7 mouse cellular contexts compared by ENCODE assay signal in genomic region chr13:55472132-55473022, GRCm38 (mm10). TPM values are rescaled to one million over a fixed set of nuclear protein-coding genes. Genes with fewer than 3 reads are reported as not detected.
DNase-seq lines count a peak whose midpoint lies in the region; ATAC-seq and TF ChIP-seq lines count a peak whose summit lies in the region.

No protein-coding gene starts in this region.

- no peak for TF ChIP-seq CTCF in E14TG2a.4 (conservative IDR thresholded peaks at IDR 0.05; ENCODE audit: low read length)

- peaks cover 16% of the 10 kb centered on the region for H3K36me3 ChIP-seq in E14TG2a.4 (ENCODE audit: insufficient read depth, low read length)
- H3K36me3 ChIP-seq in lung, embryonic 16.5 days (ENCODE audit: control insufficient read depth, insufficient read depth, low read length): peaks cover 10% of the 10 kb centered on the region

- peak overlapping the region; percentile 90 for H3K4me3 ChIP-seq in E14TG2a.4 (replicated peaks; ENCODE audit: low read length)
- H3K4me3 ChIP-seq in lung, embryonic 16.5 days (ENCODE audit: low read length): peak overlapping the region; percentile 59

- H3K9ac ChIP-seq in lung, embryonic 16.5 days (ENCODE audit: low read length): peak overlapping the region; percentile 63

- no peak overlapping the region for H3K27ac ChIP-seq in lung, embryonic 16.5 days (ENCODE audit: low read length)

- H3K4me1 ChIP-seq in E14TG2a.4 (replicated peaks; ENCODE audit: low read depth, low read length): peaks cover 37% of the 10 kb centered on the region
- peaks cover 8% of the 10 kb centered on the region for H3K4me1 ChIP-seq in lung, embryonic 16.5 days (replicated peaks; ENCODE audit: control insufficient read depth, insufficient read depth, low read length)

- WGBS in lung, embryonic 16.5 days: under 1% methylated on average over 92 of the region's 103 CpGs

- peak; percentile 43 for DNase-seq in 416B (ENCODE audit: low read depth)
- DNase-seq in cerebellum, adult 9-10 months: peak; percentile 62
- DNase-seq in kidney, postnatal 10 days: peak; percentile 78
- peak; percentile 87 for DNase-seq in right cerebral cortex, adult 18-20 months

- peak overlapping the region; percentile 97 for H3K4me2 ChIP-seq in lung, embryonic 16.5 days (ENCODE audit: low read depth, low read length)

- H3K9me3 ChIP-seq in E14TG2a.4 (ENCODE audit: low read length): no peaks in the 10 kb centered on the region
- no peaks in the 10 kb centered on the region for H3K9me3 ChIP-seq in lung, embryonic 16.5 days (ENCODE audit: control insufficient read depth, low read length)

- peak; percentile 29 for ATAC-seq in granulocyte monocyte progenitor cell, adult 5-6 weeks (replicated peaks; ENCODE audit: poor library complexity, severe bottlenecking)
- ATAC-seq in lung, embryonic 16.5 days (ENCODE audit: low read depth): peak; percentile 60

- H3K27me3 ChIP-seq in E14TG2a.4 (ENCODE audit: insufficient read depth, low read length): peaks cover 94% of the 10 kb centered on the region
- peaks cover 3% of the 10 kb centered on the region; the same call in 1 of the 2 replicates for H3K27me3 ChIP-seq in lung, embryonic 16.5 days (ENCODE audit: control insufficient read depth, insufficient read depth, low read depth, low read length)

RNA-seq across cellular contexts. Expression of gene Prr7, which starts 8.3 kb away (rescaled TPM):
- total RNA-seq in granulocyte monocyte progenitor cell, adult 5-6 weeks (2014; fragmentation: Nextera tagmentation): 1.9 TPM in 1 of 2 replicates, not detected in the other
- 1.6 TPM in 1 of 2 replicates, not detected in the other for total RNA-seq in granulocyte monocyte progenitor cell, adult 5-6 weeks (2017)
- polyA plus RNA-seq in lung, embryonic 16.5 days (2015; fragmentation: Nextera tagmentation; extraction: Ambion mirVana): 0.25 and 0.46 TPM in 2 replicates

RNA-seq across cellular contexts. Expression of gene Dbn1, which starts 15.5 kb away (rescaled TPM):
- 0.19 and 1.4 TPM in 2 replicates for total RNA-seq in granulocyte monocyte progenitor cell, adult 5-6 weeks (2014; fragmentation: Nextera tagmentation)
- 1.6 and 1.9 TPM in 2 replicates for total RNA-seq in granulocyte monocyte progenitor cell, adult 5-6 weeks (2017)
- 100 and 115 TPM in 2 replicates for polyA plus RNA-seq in lung, embryonic 16.5 days (2015; fragmentation: Nextera tagmentation; extraction: Ambion mirVana)

RNA-seq across cellular contexts. Expression of gene Grk6, which starts 27.5 kb away (rescaled TPM):
- total RNA-seq in granulocyte monocyte progenitor cell, adult 5-6 weeks (2014; fragmentation: Nextera tagmentation): 56.7 and 62.4 TPM in 2 replicates
- 64.8 and 67.5 TPM in 2 replicates for total RNA-seq in granulocyte monocyte progenitor cell, adult 5-6 weeks (2017)
- 13.6 and 15.5 TPM in 2 replicates for polyA plus RNA-seq in lung, embryonic 16.5 days (2015; fragmentation: Nextera tagmentation; extraction: Ambion mirVana)

RNA-seq across cellular contexts. Expression of gene Pdlim7, which starts 41.1 kb away (rescaled TPM):
- 10.2 and 23.3 TPM in 2 replicates for total RNA-seq in granulocyte monocyte progenitor cell, adult 5-6 weeks (2014; fragmentation: Nextera tagmentation)
- 4.1 and 5.7 TPM in 2 replicates for total RNA-seq in granulocyte monocyte progenitor cell, adult 5-6 weeks (2017)
- 138 and 152 TPM in 2 replicates for polyA plus RNA-seq in lung, embryonic 16.5 days (2015; fragmentation: Nextera tagmentation; extraction: Ambion mirVana)

RNA-seq across cellular contexts. Expression of gene F12, which starts 45.8 kb away (rescaled TPM):
- total RNA-seq in granulocyte monocyte progenitor cell, adult 5-6 weeks (2014; fragmentation: Nextera tagmentation): not detected in 2 replicates
- not detected in 2 replicates for total RNA-seq in granulocyte monocyte progenitor cell, adult 5-6 weeks (2017)
- polyA plus RNA-seq in lung, embryonic 16.5 days (2015; fragmentation: Nextera tagmentation; extraction: Ambion mirVana): 0.23 and 2.7 TPM in 2 replicates
